Mouse (Mus musculus): ENCODE results near the gene Esr1. TPM values are rescaled to one million over a fixed set of nuclear protein-coding genes. Genes with fewer than 3 reads are reported as not detected.

The Esr1 gene
- polyA plus RNA-seq, 1 experiment from 2014 or later: 0.10 TPM

- whole genome bisulfite sequencing: 11% methylated on average over 1 of the region's 1 CpGs
- no peak overlapping the region for H3K4me2 ChIP-seq (replicated peaks)
- H3K4me3 ChIP-seq: no peak overlapping the region
- no peaks in the 10 kb centered on the region for H3K27me3 ChIP-seq
- H3K27ac ChIP-seq: no peak overlapping the region
- no peaks in the 10 kb centered on the region for H3K4me1 ChIP-seq
- H3K36me3 ChIP-seq: no peaks in the 10 kb centered on the region
- H3K9me3 ChIP-seq: no peaks in the 10 kb centered on the region
- H3K9ac ChIP-seq: no peak overlapping the region
- no peak for ATAC-seq (ENCODE audit: insufficient number of reproducible peaks, insufficient read depth, low FRiP score, low TSS enrichment)
Measured at GRCm38 (mm10) chr10:4965768-4966167, 354.4 kb downstream of the Esr1 start.

- 78% methylated on average over 7 of the region's 7 CpGs for WGBS
- H3K4me2 ChIP-seq (replicated peaks): no peak overlapping the region
- H3K27ac ChIP-seq: no peak overlapping the region
- no peak overlapping the region for H3K9ac ChIP-seq
- no peak overlapping the region for H3K4me3 ChIP-seq
- H3K36me3 ChIP-seq: no peaks in the 10 kb centered on the region
- no peaks in the 10 kb centered on the region for H3K4me1 ChIP-seq
- ATAC-seq (ENCODE audit: insufficient number of reproducible peaks, insufficient read depth, low FRiP score, low TSS enrichment): no peak
- H3K27me3 ChIP-seq: no peaks in the 10 kb centered on the region
- H3K9me3 ChIP-seq: no peaks in the 10 kb centered on the region
Measured at GRCm38 (mm10) chr10:4971156-4971555, 359.8 kb downstream of the Esr1 start.

- Histone ChIP-seq H3K9ac (no peak overlapping the region), H3K9me3 (no peaks in the 10 kb centered on the region), H3K4me2 (replicated peaks) (no peak overlapping the region), H3K4me1 (no peaks in the 10 kb centered on the region), H3K27me3 (no peaks in the 10 kb centered on the region), H3K36me3 (no peaks in the 10 kb centered on the region), H3K27ac (no peak overlapping the region), H3K4me3 (no peak overlapping the region)
- no peak for ATAC-seq (ENCODE audit: insufficient number of reproducible peaks, insufficient read depth, low FRiP score, low TSS enrichment)
Measured at GRCm38 (mm10) chr10:4971586-4971985, 360.2 kb downstream of the Esr1 start.

GRCm38 (mm10) chr10:4972026-4972425 is 360.6 kb downstream of the Esr1 start:
- Histone ChIP-seq H3K36me3 (no peaks in the 10 kb centered on the region), H3K27me3 (no peaks in the 10 kb centered on the region), H3K4me3 (no peak overlapping the region), H3K4me1 (no peaks in the 10 kb centered on the region), H3K9ac (no peak overlapping the region), H3K4me2 (replicated peaks) (no peak overlapping the region), H3K27ac (no peak overlapping the region), H3K9me3 (no peaks in the 10 kb centered on the region)
- ATAC-seq (ENCODE audit: insufficient number of reproducible peaks, insufficient read depth, low FRiP score, low TSS enrichment): no peak
- WGBS: 70% methylated on average over 2 of the region's 2 CpGs

GRCm38 (mm10) chr10:4974246-4974645 is 362.9 kb downstream of the Esr1 start:
- WGBS: 91% methylated on average over 4 of the region's 4 CpGs
- no peak for ATAC-seq (ENCODE audit: insufficient number of reproducible peaks, insufficient read depth, low FRiP score, low TSS enrichment)
- Histone ChIP-seq H3K9me3 (no peaks in the 10 kb centered on the region), H3K4me2 (replicated peaks) (no peak overlapping the region), H3K27ac (no peak overlapping the region), H3K4me1 (no peaks in the 10 kb centered on the region), H3K27me3 (no peaks in the 10 kb centered on the region), H3K4me3 (no peak overlapping the region), H3K36me3 (no peaks in the 10 kb centered on the region), H3K9ac (no peak overlapping the region)

- H3K9me3 ChIP-seq: no peaks in the 10 kb centered on the region
- H3K27ac ChIP-seq: no peak overlapping the region
- no peak overlapping the region for H3K4me3 ChIP-seq
- H3K27me3 ChIP-seq: no peaks in the 10 kb centered on the region
- WGBS: 92% methylated on average over 2 of the region's 2 CpGs
- H3K36me3 ChIP-seq: no peaks in the 10 kb centered on the region
- no peak overlapping the region for H3K4me2 ChIP-seq (replicated peaks)
- H3K4me1 ChIP-seq: no peaks in the 10 kb centered on the region
- no peak for ATAC-seq (ENCODE audit: insufficient number of reproducible peaks, insufficient read depth, low FRiP score, low TSS enrichment)
- no peak overlapping the region for H3K9ac ChIP-seq
Measured at GRCm38 (mm10) chr10:4976557-4976956, 365.2 kb downstream of the Esr1 start.

GRCm38 (mm10) chr10:4977374-4977773 is 366.0 kb downstream of the Esr1 start:
- Histone ChIP-seq H3K27me3 (no peaks in the 10 kb centered on the region), H3K36me3 (no peaks in the 10 kb centered on the region), H3K27ac (no peak overlapping the region), H3K4me3 (no peak overlapping the region), H3K4me2 (replicated peaks) (no peak overlapping the region), H3K4me1 (no peaks in the 10 kb centered on the region), H3K9ac (no peak overlapping the region), H3K9me3 (no peaks in the 10 kb centered on the region)
- no peak for ATAC-seq (ENCODE audit: insufficient number of reproducible peaks, insufficient read depth, low FRiP score, low TSS enrichment)
- 91% methylated on average over 3 of the region's 3 CpGs for WGBS

- H3K4me3 ChIP-seq: no peak overlapping the region
- H3K9ac ChIP-seq: no peak overlapping the region
- H3K9me3 ChIP-seq: no peaks in the 10 kb centered on the region
- WGBS: 78% methylated on average over 2 of the region's 2 CpGs
- no peak for ATAC-seq (ENCODE audit: insufficient number of reproducible peaks, insufficient read depth, low FRiP score, low TSS enrichment)
- no peak overlapping the region for H3K27ac ChIP-seq
- H3K36me3 ChIP-seq: no peaks in the 10 kb centered on the region
- H3K4me2 ChIP-seq (replicated peaks): no peak overlapping the region
- no peaks in the 10 kb centered on the region for H3K27me3 ChIP-seq
- no peaks in the 10 kb centered on the region for H3K4me1 ChIP-seq
Measured at GRCm38 (mm10) chr10:4983919-4984318, 372.5 kb downstream of the Esr1 start.

GRCm38 (mm10) chr10:4993802-4994201 is 382.4 kb downstream of the Esr1 start:
- H3K4me2 ChIP-seq (replicated peaks): no peak overlapping the region
- WGBS: 81% methylated on average over 3 of the region's 3 CpGs
- no peaks in the 10 kb centered on the region for H3K36me3 ChIP-seq
- H3K9me3 ChIP-seq: no peaks in the 10 kb centered on the region
- no peaks in the 10 kb centered on the region for H3K4me1 ChIP-seq
- H3K27ac ChIP-seq: no peak overlapping the region
- no peaks in the 10 kb centered on the region for H3K27me3 ChIP-seq
- H3K9ac ChIP-seq: no peak overlapping the region
- ATAC-seq (ENCODE audit: insufficient number of reproducible peaks, insufficient read depth, low FRiP score, low TSS enrichment): no peak
- no peak overlapping the region for H3K4me3 ChIP-seq

GRCm38 (mm10) chr10:4996592-4996991 is 385.2 kb downstream of the Esr1 start:
- no peak for ATAC-seq (ENCODE audit: insufficient number of reproducible peaks, insufficient read depth, low FRiP score, low TSS enrichment)
- H3K9me3 ChIP-seq: no peaks in the 10 kb centered on the region
- 88% methylated on average over 3 of the region's 3 CpGs for WGBS
- no peak overlapping the region for H3K4me3 ChIP-seq
- H3K4me1 ChIP-seq: no peaks in the 10 kb centered on the region
- H3K4me2 ChIP-seq (replicated peaks): no peak overlapping the region
- no peak overlapping the region for H3K27ac ChIP-seq
- no peak overlapping the region for H3K9ac ChIP-seq
- no peaks in the 10 kb centered on the region for H3K27me3 ChIP-seq
- H3K36me3 ChIP-seq: no peaks in the 10 kb centered on the region

GRCm38 (mm10) chr10:5008795-5009366 is 397.5 kb downstream of the Esr1 start:
- no peaks in the 10 kb centered on the region for H3K27me3 ChIP-seq
- no peak overlapping the region for H3K4me2 ChIP-seq (replicated peaks)
- no peaks in the 10 kb centered on the region for H3K4me1 ChIP-seq
- H3K36me3 ChIP-seq: no peaks in the 10 kb centered on the region
- no peak overlapping the region for H3K4me3 ChIP-seq
- ATAC-seq (ENCODE audit: insufficient number of reproducible peaks, insufficient read depth, low FRiP score, low TSS enrichment): no peak
- no peak overlapping the region for H3K9ac ChIP-seq
- WGBS: 81% methylated on average over 8 of the region's 8 CpGs
- H3K9me3 ChIP-seq: no peaks in the 10 kb centered on the region
- H3K27ac ChIP-seq: no peak overlapping the region

- ATAC-seq (ENCODE audit: insufficient number of reproducible peaks, insufficient read depth, low FRiP score, low TSS enrichment): peak; percentile 64; the same call in 1 of the 2 replicates
Measured at GRCm38 (mm10) chr10:5012004-5012403, 400.6 kb downstream of the Esr1 start.

GRCm38 (mm10) chr10:5014976-5015375 is 403.6 kb downstream of the Esr1 start:
- ATAC-seq (ENCODE audit: insufficient number of reproducible peaks, insufficient read depth, low FRiP score, low TSS enrichment): no peak
- 76% methylated on average over 1 of the region's 1 CpGs for WGBS
- H3K9ac ChIP-seq: no peak overlapping the region
- H3K27me3 ChIP-seq: no peaks in the 10 kb centered on the region
- H3K4me2 ChIP-seq (replicated peaks): no peak overlapping the region
- no peaks in the 10 kb centered on the region for H3K9me3 ChIP-seq
- no peaks in the 10 kb centered on the region for H3K4me1 ChIP-seq
- no peaks in the 10 kb centered on the region for H3K36me3 ChIP-seq
- H3K4me3 ChIP-seq: no peak overlapping the region
- H3K27ac ChIP-seq: no peak overlapping the region

More at GRCm38 (mm10) chr10:5012004-5012403, 400.6 kb downstream of the Esr1 start:
- Histone ChIP-seq H3K27me3 (no peaks in the 10 kb centered on the region), H3K36me3 (no peaks in the 10 kb centered on the region), H3K4me3 (no peak overlapping the region), H3K9me3 (no peaks in the 10 kb centered on the region), H3K9ac (no peak overlapping the region), H3K4me2 (replicated peaks) (no peak overlapping the region), H3K27ac (no peak overlapping the region), H3K4me1 (no peaks in the 10 kb centered on the region)

Data from embryonic facial prominence, embryonic 12.5 days (tissue).